Mouse (Mus musculus): ENCODE data around the gene Agfg1.

GRCm38 (mm10) chr1:82833501-82833900 is 5.8 kb upstream of the Agfg1 start:
- TF ChIP-seq CTCF (IDR thresholded peaks at IDR 0.05; ENCODE audit: low read depth, low read length), result no peak
- TF ChIP-seq POLR2A (IDR thresholded peaks at IDR 0.05; ENCODE audit: borderline replicate concordance, low read depth, low read length), result no peak
